Mouse (Mus musculus): ENCODE results near the gene Tbc1d1.

Gene Tbc1d1

DNA sequence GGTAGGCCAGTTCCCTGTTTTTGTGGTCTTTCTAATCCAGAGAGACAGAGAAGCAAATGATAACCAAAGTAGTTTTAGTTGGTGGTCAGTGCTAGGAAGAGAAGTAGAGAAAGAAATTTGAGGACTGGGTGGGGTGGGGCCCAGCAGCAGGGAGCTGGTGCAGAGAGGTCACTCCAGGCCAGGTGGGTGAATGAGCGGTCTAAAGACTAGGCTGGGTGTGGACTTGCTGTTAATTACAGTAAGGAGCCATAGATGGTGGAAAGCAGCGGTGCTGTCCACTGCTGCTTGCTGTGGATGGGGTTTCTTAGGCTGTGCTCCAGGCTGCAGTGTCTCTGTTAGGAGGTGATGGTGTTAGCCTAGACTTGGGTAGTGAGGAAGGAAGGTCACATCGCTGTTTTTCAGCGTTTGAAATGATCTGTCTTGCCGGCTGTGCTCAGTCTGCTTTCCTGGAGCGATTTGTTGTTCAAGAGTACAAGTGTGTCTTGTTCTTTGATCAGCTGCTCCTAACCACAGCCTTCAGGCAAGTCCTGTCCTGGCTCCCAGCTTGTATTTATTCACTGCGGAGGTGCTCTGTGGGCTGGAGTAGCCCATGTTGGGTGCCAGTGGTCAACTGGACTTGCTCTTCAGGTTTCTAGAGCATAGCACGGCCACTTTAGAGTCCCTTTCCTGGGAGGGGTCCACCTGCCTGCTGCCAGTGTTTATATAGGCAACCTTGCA is 78.3 kb downstream of the Tbc1d1 start:
- in situ Hi-C loops (cut with MboI; ENCODE audit: low sequenced_read_pairs), result no loop called here

DNA sequence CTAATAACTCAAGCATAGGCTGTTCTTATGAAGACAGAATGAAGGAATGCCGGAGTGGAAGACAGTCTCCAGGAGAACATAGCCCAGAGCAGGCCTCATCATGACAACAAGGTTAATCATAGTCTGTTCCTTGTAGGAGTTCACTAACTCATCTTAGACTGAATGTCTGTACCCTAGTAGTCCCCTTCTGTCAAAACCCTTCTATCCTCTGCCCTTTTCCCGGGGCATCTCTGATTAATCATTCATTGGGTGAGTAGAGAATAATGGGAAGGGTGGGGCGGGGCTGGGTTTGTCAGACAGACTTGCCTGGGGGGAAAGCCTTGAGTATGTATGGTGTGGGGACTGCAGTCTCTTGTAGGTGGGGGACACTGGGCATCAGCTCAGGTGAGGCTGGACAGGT is 79.1 kb downstream of the Tbc1d1 start:
- in situ Hi-C loops (cut with MboI; ENCODE audit: low sequenced_read_pairs), result no loop called here

DNA sequence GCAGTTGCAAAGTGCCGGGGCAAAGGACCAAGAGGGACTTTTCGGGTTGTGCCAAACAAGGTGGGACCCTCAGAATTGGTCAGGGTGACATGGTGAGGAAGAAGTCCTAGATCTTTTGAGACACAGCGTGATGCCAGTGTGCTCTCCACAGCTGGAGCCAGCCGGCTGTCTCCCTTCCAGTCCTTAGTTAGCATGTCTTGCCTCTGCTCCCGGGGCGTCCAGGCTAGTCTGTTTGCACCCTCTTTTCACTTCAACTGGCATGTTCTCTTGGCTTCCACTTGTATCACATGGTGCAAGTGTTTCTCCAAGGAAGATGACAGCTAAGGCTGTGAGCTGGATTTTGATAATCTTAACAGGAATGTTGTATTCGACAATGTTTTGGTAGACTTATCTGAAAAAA is 80.5 kb downstream of the Tbc1d1 start:
- in situ Hi-C loops (cut with MboI; ENCODE audit: low sequenced_read_pairs), result no loop called here

DNA sequence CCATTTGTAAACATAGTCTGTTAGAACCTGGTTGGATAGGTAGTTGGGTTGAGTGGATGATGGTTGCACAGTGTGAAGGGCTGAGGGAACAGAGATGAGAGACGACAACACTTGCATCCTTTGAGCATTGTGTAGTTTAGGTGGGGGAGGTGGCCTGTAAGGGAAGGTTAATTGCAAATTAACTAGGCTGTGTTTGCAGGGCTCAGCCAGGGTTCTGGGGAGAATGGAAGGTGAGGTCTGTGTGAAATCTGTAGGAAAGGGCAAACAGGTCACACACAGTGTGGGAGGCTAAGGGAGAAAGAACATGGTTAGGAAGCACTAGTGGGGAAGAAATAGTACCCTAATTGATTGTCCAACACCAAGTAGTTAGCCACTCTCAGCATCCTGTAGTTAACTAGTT is 81.2 kb downstream of the Tbc1d1 start:
- in situ Hi-C loops (cut with MboI; ENCODE audit: low sequenced_read_pairs), result no loop called here

DNA sequence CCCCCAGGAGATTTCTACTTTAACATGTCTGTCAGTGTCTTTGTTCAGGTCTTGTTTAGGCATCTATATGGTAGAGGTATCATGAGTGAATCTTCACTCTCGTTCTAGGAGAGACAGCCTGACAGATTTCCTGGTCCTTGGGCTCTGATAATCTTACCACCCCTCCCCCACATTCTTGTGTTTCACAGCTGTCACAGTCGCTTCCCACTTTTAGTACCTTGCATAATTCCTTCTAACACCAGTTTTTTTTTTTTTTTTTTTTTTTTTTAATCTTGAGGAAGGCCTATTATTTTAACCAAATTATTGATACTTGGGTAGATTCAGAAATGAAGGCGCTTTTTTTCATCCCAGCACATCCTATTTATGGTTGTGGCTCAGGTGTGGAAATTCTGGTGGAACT is 81.6 kb downstream of the Tbc1d1 start:
- in situ Hi-C loops (cut with MboI; ENCODE audit: low sequenced_read_pairs), result no loop called here

DNA sequence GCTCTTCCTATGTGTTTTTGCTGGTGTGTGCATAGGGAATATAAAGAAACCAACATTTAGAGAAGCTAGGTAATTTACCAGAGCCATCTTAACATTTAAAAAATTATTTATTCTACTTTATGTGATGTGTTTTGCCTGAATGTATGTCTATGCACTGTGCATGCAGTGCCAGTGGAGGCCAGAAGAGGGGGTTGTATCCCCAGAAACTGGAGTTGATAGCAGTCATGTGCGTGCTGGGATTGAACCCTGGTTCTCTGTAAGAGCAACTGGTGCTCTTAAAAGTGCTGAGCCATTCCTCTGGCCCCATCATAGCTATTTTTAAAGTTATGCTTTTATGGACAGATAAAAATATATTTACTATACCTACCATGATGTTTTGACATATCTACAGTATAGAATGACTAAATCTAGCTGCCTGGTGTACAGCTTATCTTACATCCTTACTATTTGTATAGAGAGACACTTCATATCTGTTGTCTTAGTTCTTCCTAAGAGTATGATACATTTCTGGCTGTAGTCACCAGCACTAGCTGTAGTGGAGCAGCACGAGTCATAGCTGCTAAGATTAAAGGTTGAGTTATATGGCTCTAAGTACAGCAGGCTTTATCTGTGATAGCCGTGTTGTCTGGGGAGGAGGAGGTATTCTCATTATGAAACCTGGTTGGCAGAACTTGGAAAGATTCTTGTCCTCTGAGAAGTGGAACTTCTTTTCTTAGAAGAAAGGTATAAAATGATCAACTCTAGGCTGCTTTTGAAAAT is 83.0 kb downstream of the Tbc1d1 start:
- in situ Hi-C loops (cut with MboI; ENCODE audit: low sequenced_read_pairs), result no loop called here

DNA sequence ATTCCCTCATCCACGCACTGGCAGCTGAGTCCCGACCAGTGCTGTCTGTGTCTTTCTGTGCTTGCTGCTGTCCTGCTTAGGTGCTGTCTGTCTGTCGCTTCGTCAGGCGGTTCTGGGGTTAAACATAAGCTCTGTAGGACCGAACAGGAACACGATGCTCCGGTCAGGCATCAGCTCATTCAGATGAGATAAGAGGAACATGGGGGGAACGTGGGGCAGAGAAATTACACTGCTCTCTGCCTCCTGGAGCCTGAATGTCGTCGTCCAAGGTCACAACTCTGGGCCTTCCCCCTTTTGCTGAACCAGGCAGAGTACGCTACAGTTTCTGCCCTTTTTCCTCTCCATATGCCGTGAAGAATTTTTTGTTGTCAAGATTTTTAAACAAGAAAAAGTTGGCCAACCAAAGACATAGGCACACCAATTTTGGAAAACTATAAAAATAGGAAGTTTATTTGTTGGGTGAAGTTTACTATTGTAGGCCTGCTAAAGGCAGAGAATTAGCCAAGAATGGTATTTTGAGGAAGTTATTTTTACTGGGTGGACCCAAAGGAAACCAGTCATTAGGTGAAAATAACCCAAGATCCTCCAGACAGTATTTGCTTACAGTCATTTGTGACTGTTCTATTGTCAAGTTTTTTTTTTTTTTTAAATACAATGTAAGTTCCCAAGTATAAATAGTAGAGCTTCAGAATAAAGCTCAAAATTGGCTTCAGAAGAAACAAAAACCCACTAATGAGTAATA is 85.0 kb downstream of the Tbc1d1 start:
- in situ Hi-C loops (cut with MboI; ENCODE audit: low sequenced_read_pairs), result no loop called here

DNA sequence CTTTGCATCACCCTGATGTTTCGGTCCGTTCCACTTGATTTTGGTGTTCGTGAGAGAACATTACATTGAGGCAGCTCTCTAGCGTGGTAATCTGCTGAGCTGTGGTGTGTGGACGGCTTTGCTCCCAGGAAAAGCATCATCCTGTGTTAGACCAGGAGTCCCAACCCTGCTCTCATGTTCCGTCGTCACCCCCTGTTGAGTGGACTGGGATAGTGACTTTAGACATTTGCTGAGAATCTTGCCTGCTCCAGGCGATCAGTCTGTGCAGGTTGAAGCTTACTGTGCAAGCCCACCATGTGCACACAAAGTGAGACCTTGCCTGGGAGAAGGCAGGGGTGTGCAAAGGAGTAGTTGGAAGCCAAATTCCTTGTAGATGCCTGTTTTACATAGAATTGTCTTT is 85.8 kb downstream of the Tbc1d1 start:
- in situ Hi-C loops (cut with MboI; ENCODE audit: low sequenced_read_pairs), result no loop called here

DNA sequence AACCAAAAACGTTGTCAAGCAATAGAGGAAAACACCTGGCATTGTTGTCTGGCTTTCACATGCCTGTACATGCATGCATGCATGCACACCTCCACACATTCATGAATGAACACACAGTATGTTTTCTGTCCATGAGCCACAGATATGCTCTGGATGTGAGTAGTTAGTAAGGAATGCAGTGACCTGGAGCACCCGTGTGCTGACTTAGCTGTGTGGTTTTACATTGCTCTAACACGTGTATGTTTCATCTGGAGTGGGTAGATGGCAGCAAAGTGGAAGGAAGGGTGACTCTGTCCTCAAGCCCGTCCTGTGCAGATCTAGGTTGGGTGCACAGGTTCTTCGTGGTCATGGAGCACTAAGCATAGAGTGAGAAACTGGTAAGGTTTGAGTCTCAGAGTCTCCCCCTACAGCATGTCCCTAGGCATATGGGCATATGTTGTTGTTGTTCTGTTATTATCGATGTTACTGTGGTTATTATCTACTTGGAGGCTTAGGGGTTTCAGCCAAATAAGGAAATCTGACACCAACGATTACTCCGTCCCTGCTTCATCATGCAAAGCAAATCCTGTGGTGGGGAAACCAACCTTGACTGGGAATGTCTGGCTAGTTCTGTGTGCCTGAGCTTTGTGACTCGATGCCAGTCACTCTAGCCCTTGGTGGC is 86.8 kb downstream of the Tbc1d1 start:
- in situ Hi-C loops (cut with MboI; ENCODE audit: low sequenced_read_pairs), result no loop called here

DNA sequence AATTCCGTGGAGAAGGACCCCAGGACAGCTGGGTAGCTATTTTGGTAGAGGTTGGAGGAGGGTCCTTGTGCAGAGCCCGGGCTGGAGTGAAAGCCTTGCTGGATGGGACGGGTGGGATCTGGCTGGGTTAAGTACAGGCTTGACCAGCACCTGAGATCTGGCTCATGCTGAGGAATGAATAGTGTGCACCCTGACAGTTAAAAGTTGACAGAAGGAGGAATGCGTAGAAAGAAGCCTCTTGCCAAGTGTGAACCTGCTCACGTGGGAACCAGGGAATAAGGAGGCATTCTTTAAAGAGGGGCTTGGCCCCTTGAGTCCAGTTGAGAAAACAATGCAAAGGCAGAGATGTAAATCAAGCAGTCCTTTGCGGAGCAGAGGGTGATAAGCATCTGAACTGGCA is 87.6 kb downstream of the Tbc1d1 start:
- in situ Hi-C loops (cut with MboI; ENCODE audit: low sequenced_read_pairs), result no loop called here

DNA sequence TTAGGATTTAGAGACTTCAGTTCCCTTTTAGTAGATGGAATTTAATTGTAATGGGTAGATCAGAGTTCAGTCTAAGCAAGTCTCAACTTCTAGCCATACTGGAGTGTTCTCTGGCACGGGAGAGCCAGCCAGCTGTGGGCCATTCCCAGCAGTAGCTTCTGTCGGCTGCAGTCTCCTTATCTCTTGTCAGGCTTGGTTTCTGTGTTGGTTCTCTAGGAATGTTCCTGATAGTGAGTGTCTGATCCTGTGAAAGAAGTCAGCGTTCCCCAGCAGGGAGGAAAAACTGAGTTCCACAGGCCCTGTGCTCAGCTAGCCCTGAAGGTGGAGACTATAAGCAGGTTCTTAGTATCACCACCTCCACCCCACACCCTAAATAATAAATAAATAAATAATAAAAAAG is 88.2 kb downstream of the Tbc1d1 start:
- in situ Hi-C loops (cut with MboI; ENCODE audit: low sequenced_read_pairs), result no loop called here

DNA sequence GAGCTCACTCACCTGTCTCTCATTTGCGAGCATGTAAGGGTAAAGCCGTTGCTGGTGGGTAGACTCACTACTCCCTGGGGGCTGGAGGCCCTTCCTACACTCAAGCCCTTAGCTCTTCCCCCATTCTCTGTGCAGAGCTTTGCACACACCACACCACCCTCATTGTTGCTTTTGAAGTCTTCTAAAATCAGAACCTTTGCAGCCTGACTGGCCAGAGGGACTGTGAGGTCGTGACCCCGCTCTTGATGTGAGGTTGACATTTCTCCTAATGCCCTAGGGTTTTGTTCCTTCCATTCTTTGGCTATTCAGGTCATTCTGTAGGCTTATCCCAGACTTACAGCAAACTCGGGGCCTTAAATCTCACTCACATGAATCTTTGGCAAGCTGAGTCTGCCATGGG is 88.6 kb downstream of the Tbc1d1 start:
- in situ Hi-C loops (cut with MboI; ENCODE audit: low sequenced_read_pairs), result no loop called here

DNA sequence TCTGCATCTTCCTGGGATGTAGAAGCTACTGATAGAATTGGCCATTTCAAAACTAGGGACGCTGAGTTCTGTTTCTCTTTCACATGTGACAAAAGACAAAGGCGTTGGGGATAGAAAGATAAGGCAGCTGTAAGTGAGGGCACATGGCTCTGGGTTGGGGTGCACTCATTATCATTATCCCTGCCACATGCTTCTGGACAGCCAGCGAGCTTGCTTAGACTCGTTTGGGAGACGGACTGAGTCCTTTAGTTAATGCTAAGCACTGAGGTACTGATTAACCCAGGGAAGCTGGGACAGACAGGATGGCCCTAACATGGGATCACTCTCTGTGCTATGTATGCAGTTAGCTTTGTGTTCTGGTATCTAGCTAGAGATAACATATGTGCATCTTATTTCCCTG is 95.3 kb downstream of the Tbc1d1 start:
- in situ Hi-C loops (cut with MboI; ENCODE audit: low sequenced_read_pairs), result loop anchor here (25.0 kb wide), 1 partner anchor 339 kb away; no protein-coding TSS in a partner anchor

DNA sequence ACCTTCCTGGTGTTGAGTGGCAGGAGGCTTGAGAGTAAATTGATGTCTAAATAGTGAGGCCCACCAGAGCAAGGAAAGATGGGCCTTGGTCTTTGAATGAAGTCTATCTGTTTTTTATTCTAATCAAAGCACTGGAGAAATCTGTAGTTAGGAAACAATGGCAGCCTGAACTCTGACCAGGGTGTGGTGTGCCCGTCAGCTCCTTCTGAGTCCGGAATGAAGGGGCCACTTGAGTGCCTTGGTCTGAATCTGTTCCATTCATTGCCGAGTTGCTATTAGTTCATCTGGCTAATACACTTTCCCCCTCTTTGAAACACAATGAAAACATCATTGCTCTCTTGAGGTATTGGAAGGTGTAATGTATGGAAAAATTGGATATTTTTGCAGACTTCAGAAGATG is 98.2 kb downstream of the Tbc1d1 start:
- in situ Hi-C loops (cut with MboI; ENCODE audit: low sequenced_read_pairs), result loop anchor here (25.0 kb wide), 1 partner anchor 342 kb away; no protein-coding TSS in a partner anchor

DNA sequence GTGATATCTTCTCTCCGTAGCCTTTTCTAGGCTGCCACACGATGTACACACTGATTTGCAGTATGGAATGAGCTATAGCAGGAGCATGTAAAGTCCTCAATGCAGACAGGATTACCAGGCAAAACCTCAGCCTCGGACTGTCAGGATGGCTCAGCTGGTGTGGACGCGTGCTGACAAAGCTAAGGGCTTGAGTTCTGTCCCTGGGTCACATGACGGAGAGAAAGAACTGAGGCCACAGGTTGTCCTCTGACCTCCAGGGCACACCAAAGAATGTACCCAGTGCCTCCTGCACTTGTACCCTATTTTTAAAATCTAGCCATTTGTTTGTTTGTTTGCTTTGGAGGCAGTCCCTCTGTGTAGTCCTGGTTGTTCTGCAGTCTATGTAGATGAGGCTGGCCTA is 98.9 kb downstream of the Tbc1d1 start:
- in situ Hi-C loops (cut with MboI; ENCODE audit: low sequenced_read_pairs), result loop anchor here (25.0 kb wide), 1 partner anchor 343 kb away; no protein-coding TSS in a partner anchor

DNA sequence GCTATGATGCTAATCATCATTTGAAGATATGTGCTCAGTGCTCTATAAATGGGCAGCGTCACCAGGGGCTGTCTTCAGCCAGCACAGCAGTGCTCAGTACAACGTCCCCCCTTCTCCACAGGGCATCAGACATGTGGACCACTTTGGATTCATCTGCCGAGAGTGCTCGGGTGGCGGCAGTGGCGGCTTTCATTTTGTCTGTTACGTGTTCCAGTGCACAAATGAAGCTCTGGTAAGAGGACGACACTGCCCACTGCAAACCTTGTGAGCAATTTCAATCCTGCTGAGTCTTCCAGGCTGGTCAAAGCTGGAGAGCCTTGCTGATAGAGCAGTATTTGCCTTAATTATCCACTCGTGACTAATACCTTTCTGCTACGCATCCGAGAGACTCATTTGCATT is 107.2 kb downstream of the Tbc1d1 start:
- in situ Hi-C loops (cut with MboI; ENCODE audit: low sequenced_read_pairs), result loop anchor here (10.0 to 25.0 kb wide), 2 partner anchors 69 to 351 kb away; no protein-coding TSS in a partner anchor

DNA sequence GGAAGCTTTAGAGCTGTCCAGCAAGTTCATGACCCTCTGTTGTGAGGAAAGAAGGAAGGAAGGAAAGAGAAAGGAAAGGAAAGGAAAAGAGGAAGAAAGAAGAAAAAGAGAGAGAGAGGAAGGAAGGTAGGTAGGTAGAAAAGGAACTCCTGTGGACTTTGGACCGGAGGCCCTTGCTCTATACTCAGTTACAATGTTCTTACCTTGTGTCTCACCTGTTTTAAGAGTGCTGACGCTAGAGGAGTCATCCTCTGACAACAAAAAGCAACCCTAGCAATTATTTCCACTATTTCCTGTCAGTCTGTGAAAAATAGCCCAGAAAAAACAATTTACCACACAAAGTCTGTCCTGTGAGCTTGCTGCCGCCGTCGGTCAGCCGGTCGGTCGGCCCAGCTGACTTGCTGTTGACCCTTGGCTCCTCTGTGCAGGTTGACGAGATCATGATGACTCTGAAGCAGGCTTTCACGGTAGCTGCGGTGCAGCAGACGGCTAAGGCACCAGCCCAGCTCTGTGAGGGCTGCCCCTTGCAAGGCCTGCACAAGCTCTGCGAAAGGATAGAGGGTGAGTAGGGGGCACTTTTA is 107.9 kb downstream of the Tbc1d1 start:
- in situ Hi-C loops (cut with MboI; ENCODE audit: low sequenced_read_pairs), result loop anchor here (10.0 to 25.0 kb wide), 2 partner anchors 69 to 352 kb away; no protein-coding TSS in a partner anchor

DNA sequence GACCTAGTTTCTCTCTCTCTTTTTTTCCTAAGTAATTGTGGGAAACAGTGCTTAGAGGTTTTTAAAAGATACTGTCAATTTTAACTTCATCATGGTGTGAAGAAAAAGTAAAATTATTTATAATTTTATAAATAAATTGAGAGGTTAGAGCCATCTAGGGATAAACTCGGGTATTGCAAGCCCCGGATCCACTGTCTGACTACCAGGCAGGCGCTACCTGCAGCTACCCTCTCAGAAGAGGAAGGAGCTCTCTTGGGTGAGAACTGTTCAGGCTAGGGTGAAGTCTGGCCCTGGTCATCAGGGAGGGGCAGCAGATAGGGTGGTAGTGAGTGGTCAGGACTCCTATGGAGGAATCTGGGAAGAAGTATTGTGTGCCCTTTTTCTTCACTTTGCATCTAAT is 109.0 kb downstream of the Tbc1d1 start:
- in situ Hi-C loops (cut with MboI; ENCODE audit: low sequenced_read_pairs), result loop anchor here (10.0 to 25.0 kb wide), 2 partner anchors 70 to 353 kb away; no protein-coding TSS in a partner anchor

DNA sequence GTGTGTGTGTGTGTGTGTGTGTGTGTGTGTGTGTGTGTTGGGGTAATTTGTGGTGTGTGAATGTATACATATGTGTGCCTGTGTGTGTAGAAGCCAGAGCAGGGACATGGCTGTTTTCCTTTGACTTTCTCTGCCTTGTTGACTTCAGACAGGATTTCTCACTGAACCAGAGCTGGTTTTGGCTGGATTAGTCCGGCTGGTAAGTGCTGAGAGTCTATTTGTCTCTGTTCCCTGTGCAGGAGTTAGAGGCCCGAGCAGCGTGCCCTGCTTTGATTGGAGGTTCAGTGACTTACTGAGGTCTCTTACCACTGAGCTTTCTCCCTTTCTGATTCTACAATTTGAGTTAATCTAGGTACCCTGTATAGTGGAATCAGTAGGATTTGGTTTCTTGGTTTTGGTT is 109.8 kb downstream of the Tbc1d1 start:
- in situ Hi-C loops (cut with MboI; ENCODE audit: low sequenced_read_pairs), result loop anchor here (10.0 to 25.0 kb wide), 2 partner anchors 71 to 354 kb away; no protein-coding TSS in a partner anchor

DNA sequence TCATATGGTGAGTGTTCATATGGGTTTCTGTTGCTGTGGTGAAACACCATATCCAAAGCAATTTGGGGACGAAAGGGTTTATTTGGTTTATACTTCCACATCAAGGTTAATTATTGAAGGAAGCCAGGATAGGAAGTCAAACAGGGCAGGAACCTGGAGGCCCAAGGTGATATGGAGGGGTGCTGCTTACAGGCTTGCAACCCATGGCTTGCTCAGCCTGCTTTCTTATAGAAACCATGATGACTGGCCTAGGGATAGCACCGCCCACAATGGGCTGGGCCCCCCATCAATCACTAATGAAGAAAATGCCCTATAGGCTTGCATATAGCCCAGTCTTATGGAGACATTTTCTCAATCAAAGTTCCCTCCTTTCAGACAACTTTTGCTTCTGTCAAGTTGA is 110.4 kb downstream of the Tbc1d1 start:
- in situ Hi-C loops (cut with MboI; ENCODE audit: low sequenced_read_pairs), result loop anchor here (10.0 to 25.0 kb wide), 2 partner anchors 72 to 354 kb away; no protein-coding TSS in a partner anchor

Data from CH12F3 (cell line).